Mouse (Mus musculus) MN1 (cell line): ENCODE data around the gene St3gal4.
A peak's percentile ranks its signal among the peaks of the same experiment; 100 is the strongest.

ENCODE experiments used
- DNase-seq: peaks from one replicate; pipeline ENCODE4 v3.0.0-alpha.2; 2016; ENCODE audit warnings: low spot score

St3gal4 gene

DNA sequence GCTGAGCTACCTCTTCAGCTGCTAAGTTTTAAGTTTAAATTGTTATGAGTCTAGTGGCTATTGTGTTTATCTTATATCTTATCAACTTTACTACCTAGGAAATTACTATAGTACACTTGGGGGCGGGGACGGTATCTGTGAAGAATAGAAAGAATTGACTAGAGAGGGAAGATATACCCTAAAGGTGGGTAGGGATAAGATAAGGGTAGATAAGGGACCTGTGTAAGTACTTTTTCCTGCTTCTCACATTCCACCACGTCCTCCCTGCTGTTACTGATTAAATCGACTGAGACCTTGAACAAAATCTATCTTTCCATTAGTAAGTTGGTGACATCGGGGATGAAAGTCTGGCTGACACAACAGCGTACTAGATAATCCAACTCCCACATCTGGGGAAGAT, 70.6 kb downstream of the St3gal4 start:
- no peak for DNase-seq

DNA sequence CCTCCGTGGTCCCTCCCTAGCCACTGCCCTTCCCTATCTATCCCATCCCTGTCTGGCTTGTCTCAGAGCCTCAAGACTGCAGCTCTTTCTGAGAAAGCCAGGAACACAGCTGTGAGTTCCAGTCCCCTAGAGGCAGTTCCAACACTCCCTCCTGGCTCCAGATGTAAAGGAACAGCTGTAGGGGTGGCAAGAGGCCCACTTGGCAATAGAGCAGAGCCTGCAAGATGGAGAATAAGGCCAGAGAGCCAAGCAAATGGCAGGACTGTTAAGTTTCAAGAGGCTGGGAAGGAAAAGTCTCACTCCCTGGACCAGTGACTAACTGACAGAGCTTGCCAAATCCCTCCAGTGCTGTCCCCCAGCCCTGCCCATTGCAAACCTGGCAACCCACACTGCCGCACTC, 73.3 kb downstream of the St3gal4 start:
- DNase-seq = peak; percentile 80

DNA sequence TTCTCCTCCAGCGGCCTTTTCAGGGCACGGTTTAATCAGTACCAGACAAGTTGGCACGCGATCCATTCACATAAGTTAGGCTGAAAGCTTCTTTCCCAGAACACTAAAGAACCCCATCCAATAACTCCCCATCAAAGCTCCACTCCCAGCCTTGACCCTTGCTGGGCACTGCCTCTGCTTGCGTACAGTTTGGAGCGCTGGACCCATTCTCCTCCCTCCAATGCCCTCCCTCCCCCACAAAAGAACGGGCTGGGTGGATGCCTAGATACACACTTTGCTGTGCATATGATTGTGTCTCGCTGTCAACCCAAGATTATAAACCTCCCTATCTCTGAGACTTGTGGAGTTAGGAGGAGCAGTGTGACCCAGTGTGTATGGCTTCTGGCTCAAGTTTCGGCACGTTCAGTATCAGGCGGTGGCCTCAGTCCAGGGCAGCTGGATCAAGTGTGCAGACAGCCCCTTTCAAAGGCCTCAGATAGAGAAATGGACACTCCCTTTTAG, 74.0 kb downstream of the St3gal4 start:
- DNase-seq = no peak

DNA sequence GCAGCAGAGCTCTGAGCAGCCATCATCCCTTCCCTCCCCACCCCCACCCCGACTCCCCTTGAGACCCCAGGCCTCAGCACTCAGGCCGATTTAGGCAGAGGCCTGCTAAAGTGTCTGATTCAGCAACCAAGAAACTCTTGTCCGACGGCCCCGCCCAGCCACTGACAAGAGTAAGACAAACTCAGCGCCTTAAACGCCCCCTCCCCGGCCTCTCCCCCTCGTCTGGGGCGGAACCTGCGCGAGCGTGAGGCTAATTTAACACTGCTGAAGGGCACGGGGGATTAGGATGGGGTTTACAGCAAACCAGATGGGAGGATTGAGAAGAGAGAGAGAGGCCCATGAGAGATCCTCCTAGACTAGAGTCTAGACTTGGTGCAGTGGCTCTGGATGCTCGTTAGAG, 74.6 kb downstream of the St3gal4 start:
- DNase-seq = no peak

DNA sequence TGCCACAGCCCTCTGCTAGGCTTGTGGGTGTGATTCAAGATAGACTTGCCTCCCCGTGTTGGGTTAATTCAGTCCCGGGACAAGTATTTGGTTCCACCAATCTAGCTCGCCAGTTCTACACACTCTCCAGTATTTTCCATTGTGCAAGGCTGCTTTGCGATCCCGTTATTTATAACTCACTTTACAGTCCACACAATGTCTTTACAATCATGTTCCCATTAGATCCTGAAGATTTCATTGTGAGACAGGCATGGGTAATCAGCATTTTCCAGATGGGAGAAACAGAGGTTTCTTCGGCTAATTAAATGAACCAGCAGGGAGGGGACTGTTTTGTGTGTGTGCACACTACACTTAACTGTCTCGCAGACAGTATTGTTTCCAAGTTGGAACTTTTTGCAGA, 75.4 kb downstream of the St3gal4 start:
- DNase-seq = peak; percentile 57

DNA sequence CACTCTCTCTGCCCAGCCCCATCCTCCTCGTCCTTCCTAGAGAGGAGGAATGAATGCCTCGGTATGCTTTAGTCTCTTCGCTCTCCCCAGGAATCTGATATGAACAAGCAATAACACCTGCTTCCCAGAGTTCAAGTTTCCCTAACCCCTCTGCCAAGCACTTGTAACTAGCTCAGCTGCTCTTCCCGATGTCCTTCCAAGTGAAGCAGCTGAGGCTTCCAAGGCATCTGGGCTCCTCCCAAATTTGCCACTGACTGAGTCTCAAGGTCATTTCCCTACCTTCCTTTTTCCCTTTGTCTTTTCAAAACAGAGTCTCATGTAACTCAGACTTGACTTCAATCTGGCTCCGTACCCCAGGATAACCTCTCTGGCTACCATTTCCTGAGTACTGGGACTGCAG, 77.6 kb downstream of the St3gal4 start:
- DNase-seq = no peak

DNA sequence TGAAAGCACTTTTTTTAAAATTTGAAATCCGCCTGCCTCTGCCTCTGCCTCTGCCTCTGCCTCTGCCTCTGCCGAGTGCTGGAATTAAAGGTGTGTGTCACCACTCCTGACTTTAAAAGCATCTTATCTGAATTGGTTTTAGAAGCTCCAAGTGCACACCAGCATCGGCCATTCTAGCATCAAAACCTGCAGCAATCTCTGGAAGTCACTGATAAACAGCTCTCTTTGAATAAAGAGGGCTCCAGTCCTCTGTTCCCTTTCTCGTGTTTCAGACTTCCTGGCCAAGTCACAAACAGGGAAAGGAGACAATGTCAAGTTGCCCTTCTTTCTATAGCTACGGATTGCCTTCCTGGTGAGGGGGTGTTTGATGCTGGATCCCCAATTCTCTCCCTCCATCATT, 79.2 kb downstream of the St3gal4 start:
- no peak for DNase-seq

DNA sequence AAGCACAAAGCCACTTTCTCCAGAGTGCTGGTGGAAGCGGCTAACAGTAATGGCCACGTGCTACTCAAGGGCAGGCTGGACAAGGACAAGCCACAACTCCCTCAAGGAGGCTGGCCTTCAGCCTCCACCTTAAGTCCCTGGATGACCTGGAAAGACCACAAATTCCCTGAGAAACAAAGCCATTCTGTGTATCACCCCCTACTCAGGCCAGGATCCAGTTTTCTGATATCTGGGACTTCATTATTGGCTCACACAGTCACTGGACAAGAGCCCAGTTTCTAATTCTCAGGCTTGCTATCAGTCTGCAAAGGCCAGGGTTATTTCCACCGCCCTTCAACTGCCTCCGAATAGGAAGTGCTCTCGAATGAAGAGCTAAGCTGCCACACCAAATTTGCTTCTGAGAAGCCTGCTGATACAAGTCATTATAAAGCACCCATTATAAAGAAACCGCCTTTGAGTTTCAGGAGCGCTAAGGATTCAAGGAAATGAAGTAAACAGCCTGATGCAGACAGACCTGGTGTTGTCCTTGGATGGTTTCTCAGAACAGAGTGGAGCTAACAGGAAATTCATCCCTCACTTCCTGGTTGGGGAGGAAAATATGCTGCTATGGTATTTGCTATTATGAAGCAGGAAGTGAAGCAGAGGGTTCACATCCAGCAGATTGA, 80.0 kb downstream of the St3gal4 start:
- DNase-seq = no peak

DNA sequence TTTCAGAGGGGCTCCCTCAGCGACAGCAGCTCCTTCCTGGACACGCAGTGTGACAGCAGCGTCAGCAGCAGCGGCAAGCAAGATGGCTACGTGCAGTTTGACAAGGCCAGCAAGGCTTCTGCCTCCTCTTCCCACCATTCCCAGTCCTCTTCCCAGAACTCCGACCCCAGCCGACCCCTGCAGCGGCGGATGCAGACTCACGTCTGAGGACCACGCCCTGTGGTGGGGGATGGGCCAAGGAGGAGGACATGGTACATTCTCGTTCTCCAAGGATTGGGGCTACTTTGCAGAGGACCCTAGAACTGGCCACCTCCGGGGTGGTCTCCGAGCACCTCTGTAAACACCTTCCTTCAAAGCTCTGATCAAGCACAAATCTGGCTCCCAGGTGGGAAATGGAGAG, 84.0 kb downstream of the St3gal4 start:
- no peak for DNase-seq

DNA sequence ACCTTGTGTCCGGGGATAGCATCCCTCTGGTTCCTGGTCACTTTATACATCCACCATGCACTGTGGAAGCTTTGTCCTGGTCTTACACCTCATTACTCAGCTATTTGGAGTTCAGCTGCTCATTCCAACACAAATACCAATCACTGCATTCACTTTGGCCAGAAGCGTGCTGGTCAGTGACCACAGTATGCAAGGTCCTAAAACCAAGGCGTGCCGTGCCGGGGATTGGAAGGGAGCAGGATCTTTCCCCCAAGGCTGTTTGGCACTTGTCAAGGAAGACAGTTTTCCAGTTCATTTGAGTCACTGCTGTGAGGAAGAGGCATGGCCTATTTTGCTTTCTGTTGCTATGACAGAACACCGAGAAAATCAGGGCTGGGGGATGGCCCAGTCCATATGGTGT, 86.6 kb downstream of the St3gal4 start:
- no peak for DNase-seq

DNA sequence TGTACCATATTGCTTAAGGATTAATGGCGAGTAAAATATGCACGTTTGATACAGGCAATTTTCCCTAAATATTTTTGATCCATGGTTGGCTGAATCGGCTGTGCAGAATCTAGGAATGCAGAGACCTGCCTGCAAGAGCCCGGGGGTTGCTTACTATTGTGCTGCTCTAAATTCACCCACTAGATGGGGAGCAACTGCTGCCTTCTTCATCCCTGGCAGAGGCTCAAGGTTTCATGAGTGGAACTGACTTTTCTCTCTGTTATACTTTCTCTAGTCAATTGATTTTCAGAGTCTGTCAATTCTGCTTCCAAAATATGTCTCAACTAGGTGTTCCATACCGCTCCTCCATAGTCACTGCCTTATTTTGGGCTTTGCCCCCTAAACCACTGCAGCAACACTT, 88.2 kb downstream of the St3gal4 start:
- peak; percentile 17 for DNase-seq

DNA sequence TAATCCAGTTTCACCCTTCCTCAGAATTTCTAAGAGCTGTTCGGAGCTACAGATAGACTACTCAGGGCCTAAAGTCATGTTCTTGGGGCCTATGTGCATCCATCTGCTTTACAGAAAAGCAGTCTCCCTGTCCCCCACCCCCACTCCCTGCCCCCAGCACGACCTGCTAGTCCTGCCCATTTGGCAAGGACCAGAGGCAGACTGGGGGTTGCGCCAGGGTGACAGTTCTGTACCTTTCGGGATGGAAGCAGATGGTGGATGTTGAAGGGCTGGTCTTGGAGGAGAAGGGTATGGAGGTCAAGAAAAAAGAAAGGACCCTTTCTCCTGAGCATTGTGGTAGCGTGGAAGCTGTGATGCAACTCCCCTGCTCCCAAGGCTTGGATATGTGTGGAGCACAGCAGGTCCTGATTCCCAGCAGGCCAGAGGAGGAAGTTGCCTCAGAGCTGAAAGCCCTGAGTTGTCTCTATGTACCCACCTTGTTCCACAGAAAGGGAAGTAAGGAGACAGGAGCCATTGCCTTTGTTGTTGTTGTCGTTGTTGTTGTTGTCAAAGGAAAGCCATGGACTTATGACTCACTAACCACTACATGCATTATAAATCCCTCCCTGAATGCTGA, 91.6 kb downstream of the St3gal4 start:
- no peak for DNase-seq

DNA sequence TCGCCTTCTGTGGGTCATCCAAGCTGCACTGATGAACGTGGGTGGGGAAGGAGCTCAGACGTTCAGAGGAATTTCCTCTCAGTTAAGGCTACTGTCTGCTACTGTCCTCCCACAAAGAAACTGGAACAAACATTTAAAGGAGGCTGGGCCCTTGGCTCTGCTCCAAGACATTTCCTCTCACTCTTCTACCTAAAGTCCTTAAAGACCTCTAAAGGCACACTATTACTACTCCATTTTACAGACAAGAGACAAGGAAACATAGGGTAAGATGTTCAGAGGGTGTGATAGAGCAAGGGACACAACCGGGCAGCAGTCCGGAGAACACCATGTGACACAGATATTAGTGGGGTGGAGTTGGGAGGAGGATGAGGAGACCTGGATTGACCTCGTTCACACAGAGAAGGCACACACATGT, 92.2 kb downstream of the St3gal4 start:
- DNase-seq = no peak

DNA sequence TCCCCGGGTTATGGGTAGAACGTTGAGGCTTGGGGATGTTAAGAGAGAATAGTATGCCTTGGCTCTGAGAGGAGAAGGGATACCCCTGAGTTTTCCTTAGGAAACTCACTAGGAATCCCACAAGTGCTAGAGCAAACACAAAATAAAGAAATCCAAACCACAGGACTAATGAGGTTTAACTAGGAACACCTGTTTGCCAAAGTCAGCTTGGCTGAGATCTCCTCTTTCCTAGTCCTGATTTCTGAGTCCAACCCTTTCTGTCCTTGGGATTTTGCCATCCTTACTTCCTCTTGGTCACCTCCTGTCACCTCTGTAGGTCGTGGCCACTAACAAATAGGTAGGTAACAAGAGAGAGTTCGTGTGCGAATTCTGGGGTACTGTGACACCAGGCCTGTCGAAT, 92.8 kb downstream of the St3gal4 start:
- DNase-seq = no peak

DNA sequence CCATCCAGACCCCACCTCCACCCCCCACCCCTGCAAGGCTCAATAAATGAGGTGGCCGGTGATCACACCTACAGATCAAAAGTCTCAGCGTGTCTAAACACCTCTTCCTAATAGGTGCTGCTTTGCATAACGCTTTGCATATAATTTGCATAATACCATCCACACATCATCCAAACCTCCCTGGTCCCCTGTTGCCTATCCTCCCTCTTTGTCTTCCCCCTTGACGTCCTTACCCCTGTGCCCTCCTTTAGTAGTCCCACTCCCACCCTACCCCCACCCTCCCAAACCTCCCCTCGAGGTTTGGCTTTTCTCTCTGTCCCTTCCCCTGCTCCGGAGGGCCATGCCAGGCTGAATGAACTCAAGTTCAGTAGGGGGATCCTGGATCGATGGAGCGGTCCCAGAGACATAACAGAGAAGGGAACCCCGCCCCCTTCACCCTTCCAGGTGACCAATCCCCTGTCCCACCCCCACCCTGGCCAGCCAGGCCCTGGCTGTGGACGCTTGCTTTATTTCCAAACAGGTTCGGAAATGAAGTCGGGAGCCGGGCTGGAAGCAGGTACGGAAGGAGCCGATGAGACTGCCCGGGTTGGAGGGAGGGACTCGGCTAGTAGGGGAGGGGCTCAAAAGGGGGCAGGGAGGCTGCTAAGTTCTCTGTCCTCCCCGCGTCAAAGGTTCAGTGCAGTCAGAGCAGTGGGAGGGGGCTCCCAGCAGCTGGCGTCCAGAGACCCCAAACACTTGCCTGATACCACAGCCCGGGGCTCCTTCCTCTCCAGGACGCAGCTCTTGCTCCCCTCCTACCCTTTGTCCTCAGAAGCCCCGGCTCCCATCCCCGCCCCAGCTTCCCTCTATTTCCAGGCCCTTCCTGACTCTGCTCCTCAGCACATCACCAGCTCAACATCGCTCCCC, 94.2 kb downstream of the St3gal4 start:
- no peak for DNase-seq

DNA sequence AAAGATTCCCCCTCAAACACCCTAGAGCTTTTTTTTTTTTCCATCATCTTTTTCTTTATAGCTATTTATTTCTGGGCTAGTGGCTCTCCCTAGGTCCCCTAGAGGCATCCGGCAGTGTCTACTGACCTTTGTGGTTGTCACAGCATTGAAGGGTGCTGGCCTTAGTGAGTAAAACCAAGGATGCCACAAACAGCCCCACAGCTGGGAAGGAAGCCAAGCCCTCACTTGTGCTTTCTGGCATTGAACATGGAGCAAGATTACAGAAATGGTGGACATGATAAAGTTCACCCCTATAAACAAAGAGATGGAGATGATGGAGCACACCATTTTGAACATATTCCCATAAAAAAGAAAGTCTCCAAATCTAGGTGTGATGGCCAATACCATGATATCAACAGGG, 97.3 kb downstream of the St3gal4 start:
- DNase-seq = no peak

DNA sequence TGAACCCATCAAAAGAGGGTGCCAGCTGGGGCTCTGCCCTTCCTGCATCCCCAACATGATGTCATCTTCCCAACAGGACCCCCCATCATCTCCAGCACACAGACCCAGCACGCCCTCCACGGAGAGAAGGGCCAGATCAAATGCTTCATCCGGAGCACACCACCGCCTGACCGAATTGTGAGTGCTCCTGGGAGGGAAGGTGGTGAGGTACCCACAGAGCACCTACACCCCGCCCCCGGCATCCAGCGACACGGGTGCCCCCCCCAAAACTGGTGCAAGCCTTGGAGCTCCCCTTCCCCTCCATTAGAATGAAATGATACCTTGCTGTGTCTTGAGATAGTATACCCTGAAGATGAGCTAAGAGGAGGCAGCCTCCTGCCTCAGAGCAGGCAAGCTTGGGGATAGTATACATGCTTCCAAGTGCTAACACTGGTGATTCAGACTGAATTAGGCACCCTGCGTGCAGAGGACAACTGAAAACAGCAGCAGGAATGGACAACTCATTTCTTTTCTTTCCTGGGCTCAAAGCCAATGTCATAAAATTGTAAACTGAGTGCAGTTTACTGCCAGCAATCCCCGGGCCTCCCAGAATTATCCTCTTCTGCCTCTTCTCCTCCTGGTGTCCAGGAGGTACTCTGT, 98.9 kb downstream of the St3gal4 start:
- no peak for DNase-seq

DNA sequence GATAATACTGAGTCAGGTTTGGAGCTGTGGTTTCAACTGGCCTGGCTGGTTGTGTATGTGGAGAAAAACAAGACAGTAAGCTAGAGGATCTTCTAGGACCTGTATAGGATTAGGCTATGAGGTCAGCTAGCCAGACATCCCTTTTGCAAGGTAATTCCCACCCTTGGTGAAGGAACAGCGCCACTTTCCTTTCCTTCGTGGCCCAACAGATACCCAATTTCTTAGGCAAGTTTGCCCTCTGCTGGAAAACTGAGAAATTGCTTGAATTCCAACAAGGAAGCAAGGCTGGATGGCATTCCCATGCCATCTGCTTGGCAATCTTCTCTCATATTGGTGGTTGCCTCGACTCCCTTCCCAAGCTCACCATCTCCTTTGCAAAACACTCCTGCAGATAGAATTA, 99.7 kb downstream of the St3gal4 start:
- DNase-seq = peak; percentile 79

DNA sequence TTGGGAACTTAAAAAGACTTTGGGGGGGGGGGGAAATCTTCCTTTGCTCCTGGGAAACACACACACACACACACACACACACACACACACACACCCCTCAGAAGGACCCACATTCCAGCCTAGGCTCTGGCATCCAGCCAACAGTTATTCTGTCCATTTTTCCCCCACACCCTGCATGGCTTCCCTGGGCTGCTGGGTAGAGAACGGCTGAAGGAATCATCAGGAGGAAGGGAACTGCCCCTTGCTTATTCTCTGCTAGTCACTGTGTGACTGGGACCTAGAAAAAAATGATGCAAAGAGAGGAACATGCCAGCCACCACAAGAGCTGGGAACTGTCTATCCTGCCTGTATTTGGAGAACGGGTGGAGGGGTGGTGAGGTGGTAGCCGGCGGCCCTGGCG, 101.0 kb downstream of the St3gal4 start:
- no peak for DNase-seq

DNA sequence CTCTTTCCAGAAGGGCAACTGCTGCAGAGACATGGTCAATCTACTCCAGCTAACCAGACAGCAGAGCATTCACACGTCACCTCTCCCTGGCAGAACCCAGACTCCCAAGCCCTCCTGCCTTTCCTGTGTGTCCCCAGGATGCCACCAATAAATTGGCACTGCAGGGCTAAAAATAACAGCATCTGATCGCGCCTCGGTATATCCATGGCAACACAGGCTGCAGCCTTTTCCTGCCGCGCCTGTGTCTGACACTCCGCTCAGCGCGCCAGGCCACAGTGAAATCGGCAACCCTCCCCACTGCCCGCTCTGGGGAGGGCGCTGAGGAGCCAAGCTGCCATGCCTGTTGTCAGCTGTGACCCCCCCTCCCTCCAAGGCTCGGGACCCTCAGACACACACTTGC, 101.5 kb downstream of the St3gal4 start:
- DNase-seq = peak; percentile 30

DNA sequence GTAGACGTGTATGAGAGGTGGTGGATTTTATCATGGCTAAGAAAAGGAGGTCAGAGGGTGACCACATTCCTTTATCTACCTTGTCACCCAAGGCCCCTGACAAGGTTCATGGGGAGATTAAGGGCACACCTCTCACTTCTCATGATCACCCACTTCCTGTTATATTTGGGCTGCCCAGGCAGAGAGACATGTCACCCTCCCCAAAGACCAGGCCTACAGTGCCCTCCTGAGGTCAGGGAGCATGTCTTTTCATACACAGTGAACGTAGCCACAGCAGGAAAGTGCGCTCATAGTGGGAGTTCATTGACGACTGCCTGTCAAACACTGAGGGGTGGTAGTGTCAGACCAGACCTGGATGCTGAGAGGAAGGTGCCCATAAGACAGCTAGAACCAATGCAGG, 102.3 kb downstream of the St3gal4 start:
- DNase-seq = peak; percentile 62

DNA sequence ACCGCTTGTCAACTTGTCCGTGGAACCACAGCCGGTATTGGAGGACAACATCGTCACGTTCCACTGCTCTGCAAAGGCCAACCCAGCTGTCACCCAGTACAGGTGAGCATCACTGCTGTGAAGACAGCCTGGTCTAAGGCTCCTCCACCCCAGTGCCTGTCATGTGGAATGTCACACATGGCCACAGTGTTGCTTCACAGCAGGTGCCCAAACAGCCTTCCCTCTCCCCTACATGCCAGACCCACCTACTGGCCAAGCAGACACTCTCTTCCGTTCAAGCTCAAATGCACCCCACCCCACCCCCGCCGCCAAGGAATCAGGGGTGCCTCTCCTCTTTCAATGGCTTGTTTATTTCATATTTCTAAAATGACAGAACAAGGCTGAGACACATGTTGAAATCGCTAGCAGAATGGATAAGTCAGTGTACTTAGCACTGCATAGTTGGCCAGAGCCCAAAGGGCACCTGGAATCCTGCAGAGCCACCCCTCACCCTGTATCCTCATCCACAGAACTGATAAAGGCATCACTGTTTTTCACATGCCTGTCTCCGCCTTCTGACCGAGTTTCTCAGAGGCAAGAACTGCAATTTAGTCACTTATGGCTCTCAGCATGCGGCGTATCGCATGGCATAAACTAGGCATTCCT, 111.2 kb downstream of the St3gal4 start:
- no peak for DNase-seq
